ENCODE assay signal across 8 mouse cellular contexts in genomic region chr2:126676122-126676515, GRCm38 (mm10). TPM values are rescaled to one million over a fixed set of nuclear protein-coding genes. Genes with fewer than 3 reads are reported as not detected.
A peak's percentile ranks its signal among the peaks of the same experiment; 100 is the strongest.
DNase-seq lines count a peak whose midpoint lies in the region; ATAC-seq and TF ChIP-seq lines count a peak whose summit lies in the region.

Gabpb1 (minus strand) TSS chr2:126676337.

- peak within 1 kb of the TSS; percentile 100 for H3K9ac ChIP-seq in kidney, postnatal 0 days (ENCODE audit: low read depth, low read length)
- peak within 1 kb of the TSS; percentile 99 for H3K9ac ChIP-seq in hindbrain, embryonic 14.5 days
- H3K9ac ChIP-seq in liver, embryonic 16.5 days (ENCODE audit: low read depth, low read length) = peak within 1 kb of the TSS; percentile 96

- H3K4me3 ChIP-seq in kidney, postnatal 0 days (replicated peaks; ENCODE audit: low read depth, low read length) = peak within 1 kb of the TSS; percentile 99
- peak within 1 kb of the TSS; percentile 96 for H3K4me3 ChIP-seq in hindbrain, embryonic 14.5 days (replicated peaks; ENCODE audit: low read length)
- H3K4me3 ChIP-seq in liver, embryonic 16.5 days (ENCODE audit: low read depth, low read length) = peak within 1 kb of the TSS; percentile 96

- H3K9me3 ChIP-seq in kidney, postnatal 0 days (replicated peaks; ENCODE audit: low read length) = no peaks in the 10 kb centered on the region
- H3K9me3 ChIP-seq in hindbrain, embryonic 14.5 days (ENCODE audit: control insufficient read depth, low read length) = 0 out of 2 replicates have a peak, but pooled peaks cover 5% of the 10 kb centered on the region
- no peaks in the 10 kb centered on the region for H3K9me3 ChIP-seq in liver, embryonic 16.5 days (replicated peaks; ENCODE audit: control insufficient read depth, low read length)

- peak within 1 kb of the TSS; percentile 100 for H3K27ac ChIP-seq in kidney, postnatal 0 days
- H3K27ac ChIP-seq in hindbrain, embryonic 14.5 days = peak within 1 kb of the TSS; percentile 100
- H3K27ac ChIP-seq in liver, embryonic 16.5 days (ENCODE audit: low read length) = peak within 1 kb of the TSS; percentile 97

- 24% methylated on average over 12 of the region's 12 CpGs for WGBS in kidney, postnatal 0 days
- WGBS in hindbrain, embryonic 14.5 days = 26% methylated on average over 12 of the region's 12 CpGs
- WGBS in liver, embryonic 16.5 days (ENCODE audit: insufficient replicate concordance) = 16% methylated on average over 12 of the region's 12 CpGs

- H3K4me2 ChIP-seq in kidney, postnatal 0 days (ENCODE audit: low read length) = peak within 1 kb of the TSS; percentile 83
- peak within 1 kb of the TSS; percentile 72 for H3K4me2 ChIP-seq in hindbrain, embryonic 14.5 days (replicated peaks)
- peak within 1 kb of the TSS; percentile 82 for H3K4me2 ChIP-seq in liver, embryonic 16.5 days (ENCODE audit: low read depth, low read length)

- H3K27me3 ChIP-seq in kidney, postnatal 0 days (ENCODE audit: insufficient read depth, low read length) = no peaks in the 10 kb centered on the region
- H3K27me3 ChIP-seq in hindbrain, embryonic 14.5 days (ENCODE audit: control insufficient read depth, insufficient read depth, low read length) = no peaks in the 10 kb centered on the region
- no peaks in the 10 kb centered on the region for H3K27me3 ChIP-seq in liver, embryonic 16.5 days (ENCODE audit: control insufficient read depth, insufficient read depth, low read depth, low read length)

- TF ChIP-seq CTCF in kidney, postnatal 0 days (IDR thresholded peaks at IDR 0.05; ENCODE audit: low read depth) = no peak

- no peak for DNase-seq in kidney, postnatal 0 days (ENCODE audit: low spot score)
- no peak for DNase-seq in kidney, adult 18-20 months
- peak; percentile 29 for DNase-seq in hindbrain, embryonic 14.5 days (ENCODE audit: low spot score)
- DNase-seq in right cerebral cortex, adult 18-20 months = no peak

- H3K4me1 ChIP-seq in kidney, postnatal 0 days (replicated peaks; ENCODE audit: insufficient read depth, low read length) = peaks cover 10% of the 10 kb centered on the region
- peaks cover 39% of the 10 kb centered on the region for H3K4me1 ChIP-seq in hindbrain, embryonic 14.5 days (replicated peaks; ENCODE audit: control insufficient read depth, insufficient read depth, low read length)
- H3K4me1 ChIP-seq in liver, embryonic 16.5 days (ENCODE audit: control insufficient read depth, low read depth, low read length) = peaks cover 23% of the 10 kb centered on the region

- H3K36me3 ChIP-seq in kidney, postnatal 0 days (ENCODE audit: insufficient read depth, low read length) = no peaks in the 10 kb centered on the region
- no peaks in the 10 kb centered on the region for H3K36me3 ChIP-seq in hindbrain, embryonic 14.5 days (replicated peaks; ENCODE audit: control insufficient read depth, insufficient read depth)
- H3K36me3 ChIP-seq in liver, embryonic 16.5 days (ENCODE audit: control insufficient read depth, insufficient read depth) = no peaks in the 10 kb centered on the region

- no peak for ATAC-seq in kidney, postnatal 0 days (replicated peaks; ENCODE audit: low FRiP score, low read depth)
- no peak for ATAC-seq in activated CD4-positive, CD25-positive, alpha-beta regulatory T cell, adult 4 months
- ATAC-seq in erythroblast, adult 5-6 weeks (replicated peaks; ENCODE audit: low FRiP score, poor library complexity, severe bottlenecking) = peak; percentile 23; the same call in 1 of the 2 replicates
- ATAC-seq in hindbrain, embryonic 14.5 days (ENCODE audit: low FRiP score) = no peak
- ATAC-seq in liver, embryonic 16.5 days (ENCODE audit: low read depth) = no peak
- ATAC-seq in frontal cortex, adult (ENCODE audit: low TSS enrichment) = no peak

RNA-seq across cellular contexts. Expression of gene Gabpb1, which starts in this region (rescaled TPM):
- 36.7 and 40.7 TPM in 2 replicates for polyA plus RNA-seq in kidney, postnatal 0 days (2015; fragmentation: Nextera tagmentation; extraction: Ambion mirVana)
- 10 to 100 TPM; 50.1 to 58.3 TPM for polyA plus RNA-seq in activated CD4-positive, CD25-positive, alpha-beta regulatory T cell, adult 4 months (2017; shearing (Covaris generic))
- 9.0 and 16.1 TPM in 2 replicates for total RNA-seq in erythroblast, adult 5-6 weeks (2015; ENCODE audit: low replicate concordance)
- total RNA-seq in erythroblast, adult 5-6 weeks (2017; ENCODE audit: low replicate concordance) = 10.9 and 11.4 TPM in 2 replicates
- polyA plus RNA-seq in hindbrain, embryonic 14.5 days (2014; fragmentation: Nextera tagmentation; extraction: Ambion mirVana) = 41.7 and 43.8 TPM in 2 replicates
- polyA plus RNA-seq in liver, embryonic 16.5 days (2015; fragmentation: Nextera tagmentation; extraction: Ambion mirVana) = 19.0 and 23.4 TPM in 2 replicates
